12 mouse cellular contexts compared by ENCODE assay signal in the genomic region with DNA sequence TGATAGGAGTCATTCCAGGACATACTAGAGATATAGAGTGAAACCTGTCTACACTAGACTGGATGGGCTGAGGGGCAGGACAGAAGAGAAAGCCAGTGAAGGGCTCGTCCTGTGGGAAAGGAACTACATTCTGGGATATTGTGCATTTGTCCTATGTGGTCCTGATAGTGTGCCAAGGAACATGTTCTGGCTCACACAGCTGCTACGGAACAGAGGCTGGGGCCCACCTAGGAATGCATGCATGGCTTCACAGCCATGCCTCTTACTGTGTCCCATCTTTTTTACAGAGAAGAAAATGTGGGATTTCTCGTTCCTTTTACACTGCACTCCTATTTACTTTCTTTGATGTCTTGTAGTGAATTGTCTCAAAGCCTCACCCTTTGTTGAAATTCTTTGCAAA.
DNase-seq lines count a peak whose midpoint lies in the region; ATAC-seq and TF ChIP-seq lines count a peak whose summit lies in the region.
"Had no signal": no experiment of that assay in that cellular context is flagged by ENCODE, and none has a peak within 500 bp of the region (broad histone marks: within the 10 kb centered on the region; RNA-seq: fewer than 3 reads in every experiment).

No protein-coding gene starts in this region.

- no peak overlapping the region for H3K9ac ChIP-seq in heart, embryonic 16.5 days (ENCODE audit: low read length)
- H3K9ac ChIP-seq in limb, embryonic 13.5 days: no peak overlapping the region
- H3K9ac ChIP-seq in kidney, embryonic 16.5 days (replicated peaks; ENCODE audit: low read length): no peak overlapping the region
- no peak overlapping the region for H3K9ac ChIP-seq in midbrain, embryonic 11.5 days (ENCODE audit: low read length)
- H3K9ac ChIP-seq: liver, embryonic 15.5 days had no signal

- peak; percentile 10 for DNase-seq in cerebellum, adult 8-10 months
- DNase-seq in cerebellum, postnatal 10 days: no peak
- no peak for DNase-seq in heart, adult 9 months (ENCODE audit: low spot score in 2 of 2)
- peak; percentile 43 for DNase-seq in brain, embryonic 14.5 days (ENCODE audit: low read depth)
- DNase-seq in midbrain, embryonic 11.5 days (ENCODE audit: low spot score, missing footprints): no peak
- DNase-seq: gastrocnemius, postnatal 25 days; thymus, adult 2 months had no signal

- 46% methylated on average over 3 of the region's 3 CpGs for WGBS in heart, embryonic 16.5 days
- 80% methylated on average over 3 of the region's 3 CpGs for WGBS in limb, embryonic 13.5 days
- 67% methylated on average over 3 of the region's 3 CpGs for WGBS in kidney, embryonic 16.5 days
- 64% methylated on average over 3 of the region's 3 CpGs for WGBS in midbrain, embryonic 11.5 days

- H3K4me3 ChIP-seq in heart, embryonic 16.5 days (ENCODE audit: low read length): no peak overlapping the region
- no peak overlapping the region for H3K4me3 ChIP-seq in limb, embryonic 13.5 days
- H3K4me3 ChIP-seq in kidney, embryonic 16.5 days (ENCODE audit: low read length): no peak overlapping the region
- no peak overlapping the region for H3K4me3 ChIP-seq in midbrain, embryonic 11.5 days (ENCODE audit: low read depth, low read length)
- H3K4me3 ChIP-seq: liver, embryonic 15.5 days had no signal

- H3K36me3 ChIP-seq in heart, embryonic 16.5 days (ENCODE audit: control insufficient read depth, insufficient read depth): no peaks in the 10 kb centered on the region
- no peaks in the 10 kb centered on the region for H3K36me3 ChIP-seq in limb, embryonic 13.5 days
- no peaks in the 10 kb centered on the region for H3K36me3 ChIP-seq in kidney, embryonic 16.5 days (ENCODE audit: insufficient read depth, low read length)
- H3K36me3 ChIP-seq in midbrain, embryonic 11.5 days (ENCODE audit: control insufficient read depth, insufficient read depth, low read length): no peaks in the 10 kb centered on the region
- H3K36me3 ChIP-seq: G1E; liver, embryonic 15.5 days had no signal

- no peak for TF ChIP-seq CTCF in brain, embryonic 14.5 days (IDR thresholded peaks at IDR 0.05; ENCODE audit: borderline replicate concordance, extremely low read depth, insufficient read depth, insufficient read length)

- H3K4me1 ChIP-seq in heart, embryonic 16.5 days (ENCODE audit: control insufficient read depth, insufficient read depth, low read length): peaks cover 13% of the 10 kb centered on the region
- H3K4me1 ChIP-seq in limb, embryonic 13.5 days: peaks cover 18% of the 10 kb centered on the region
- H3K4me1 ChIP-seq in kidney, embryonic 16.5 days (ENCODE audit: insufficient read depth, low read length): no peaks in the 10 kb centered on the region
- no peaks in the 10 kb centered on the region for H3K4me1 ChIP-seq in midbrain, embryonic 11.5 days (ENCODE audit: control insufficient read depth, insufficient read depth, low read length)
- H3K4me1 ChIP-seq: liver, embryonic 15.5 days had no signal

- H3K27me3 ChIP-seq in heart, embryonic 16.5 days (ENCODE audit: control insufficient read depth, insufficient read depth, low read length): no peaks in the 10 kb centered on the region
- no peaks in the 10 kb centered on the region for H3K27me3 ChIP-seq in limb, embryonic 13.5 days
- H3K27me3 ChIP-seq in kidney, embryonic 16.5 days (ENCODE audit: insufficient read depth, low read length): no peaks in the 10 kb centered on the region
- H3K27me3 ChIP-seq in midbrain, embryonic 11.5 days (ENCODE audit: control insufficient read depth, insufficient read depth, low read length): no peaks in the 10 kb centered on the region
- H3K27me3 ChIP-seq: liver, embryonic 15.5 days had no signal

- no peaks in the 10 kb centered on the region for H3K9me3 ChIP-seq in heart, embryonic 16.5 days (replicated peaks; ENCODE audit: control insufficient read depth, low read length)
- H3K9me3 ChIP-seq in limb, embryonic 13.5 days: no peaks in the 10 kb centered on the region
- no peaks in the 10 kb centered on the region for H3K9me3 ChIP-seq in kidney, embryonic 16.5 days (ENCODE audit: low read length)
- H3K9me3 ChIP-seq in midbrain, embryonic 11.5 days (ENCODE audit: control insufficient read depth, low read length): no peaks in the 10 kb centered on the region
- H3K9me3 ChIP-seq: G1E; liver, embryonic 15.5 days had no signal

- H3K27ac ChIP-seq in heart, embryonic 16.5 days (ENCODE audit: low read length): peak overlapping the region; percentile 78
- H3K27ac ChIP-seq in limb, embryonic 13.5 days: peak overlapping the region; percentile 67; the same call in 1 of the 2 replicates
- H3K27ac ChIP-seq in kidney, embryonic 16.5 days (ENCODE audit: low read length): no peak overlapping the region; the same call in 1 of the 2 replicates
- H3K27ac ChIP-seq in midbrain, embryonic 11.5 days (ENCODE audit: low read depth, low read length): no peak overlapping the region
- H3K27ac ChIP-seq: liver, embryonic 15.5 days had no signal

- no peak for ATAC-seq in heart, embryonic 16.5 days (replicated peaks; ENCODE audit: extremely low read depth, insufficient read depth, low FRiP score)
- no peak for ATAC-seq in limb, embryonic 13.5 days (ENCODE audit: low FRiP score, low read depth)
- no peak for ATAC-seq in kidney, embryonic 16.5 days (ENCODE audit: low FRiP score, low TSS enrichment)
- no peak for ATAC-seq in midbrain, embryonic 11.5 days (ENCODE audit: low FRiP score)

- no peak overlapping the region for H3K4me2 ChIP-seq in heart, embryonic 16.5 days (ENCODE audit: low read depth, low read length)
- no peak overlapping the region for H3K4me2 ChIP-seq in limb, embryonic 13.5 days (replicated peaks)
- H3K4me2 ChIP-seq in kidney, embryonic 16.5 days (replicated peaks; ENCODE audit: low read depth, low read length): no peak overlapping the region
- no peak overlapping the region for H3K4me2 ChIP-seq in midbrain, embryonic 11.5 days
- H3K4me2 ChIP-seq: liver, embryonic 15.5 days had no signal

- TF ChIP-seq POLR2A in brain, embryonic 14.5 days (IDR thresholded peaks at IDR 0.05; ENCODE audit: borderline replicate concordance, extremely low read depth, insufficient read depth, insufficient read length, poor library complexity, severe bottlenecking): no peak

Comparison
In these comparisons a context has a peak if more than half of its experiments do, and no peak if none do; other contexts are left out.
1. DNase-seq: peak in cerebellum, adult 8-10 months (single experiment) and brain, embryonic 14.5 days (single experiment); none in cerebellum, postnatal 10 days (0 of 2), heart, adult 9 months (0 of 2) and midbrain, embryonic 11.5 days (single experiment).
2. H3K27ac ChIP-seq: peak in heart, embryonic 16.5 days (single experiment) and limb, embryonic 13.5 days (single experiment); none in kidney, embryonic 16.5 days (single experiment) and midbrain, embryonic 11.5 days (single experiment).